Mouse (Mus musculus): ENCODE results near the gene Lbhd2. TPM values are rescaled to one million over a fixed set of nuclear protein-coding genes. Genes with fewer than 3 reads are reported as not detected.

Lbhd2 gene
- total RNA-seq (2023), result not detected

GRCm38 (mm10) chr12:111406622-111407021 lies at the start of gene Lbhd2:
TSS of gene Lbhd2 (plus strand) at chr12:111406809.

DNA sequence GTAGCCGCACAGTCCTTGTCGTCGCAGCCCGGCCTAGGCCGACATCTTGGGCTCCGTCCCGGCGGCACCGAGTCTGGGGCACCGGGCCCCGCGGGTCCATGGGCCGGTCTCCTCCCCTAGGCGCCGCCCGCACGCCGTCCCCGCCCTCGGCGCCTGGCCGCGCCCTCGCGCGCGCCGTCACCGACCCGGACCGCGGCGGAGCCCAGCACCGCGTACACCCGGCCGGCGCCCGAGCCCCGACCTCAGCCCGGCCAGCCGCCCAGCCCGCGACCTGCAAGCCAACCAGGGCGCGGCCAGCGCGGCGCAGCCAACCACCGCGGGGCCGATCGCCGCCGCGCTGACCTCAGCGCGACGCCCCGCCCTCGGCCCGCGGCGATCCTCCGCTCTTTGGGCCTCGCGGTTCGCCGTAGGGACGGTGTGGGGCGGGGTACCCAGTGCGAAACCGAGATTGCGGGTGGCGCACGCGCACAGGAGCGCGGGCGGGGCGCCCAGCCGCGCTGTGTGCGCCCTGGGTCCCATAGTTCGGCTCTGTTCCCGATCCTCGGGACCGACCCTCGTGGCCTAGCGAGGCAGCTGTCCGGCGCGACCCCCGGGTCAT lies 29.1 kb upstream of the Lbhd2 start, which contains the start of gene Cdc42bpb:
Cdc42bpb (minus strand) TSS at position 343 of the 598 bp plus-strand sequence.

DNA sequence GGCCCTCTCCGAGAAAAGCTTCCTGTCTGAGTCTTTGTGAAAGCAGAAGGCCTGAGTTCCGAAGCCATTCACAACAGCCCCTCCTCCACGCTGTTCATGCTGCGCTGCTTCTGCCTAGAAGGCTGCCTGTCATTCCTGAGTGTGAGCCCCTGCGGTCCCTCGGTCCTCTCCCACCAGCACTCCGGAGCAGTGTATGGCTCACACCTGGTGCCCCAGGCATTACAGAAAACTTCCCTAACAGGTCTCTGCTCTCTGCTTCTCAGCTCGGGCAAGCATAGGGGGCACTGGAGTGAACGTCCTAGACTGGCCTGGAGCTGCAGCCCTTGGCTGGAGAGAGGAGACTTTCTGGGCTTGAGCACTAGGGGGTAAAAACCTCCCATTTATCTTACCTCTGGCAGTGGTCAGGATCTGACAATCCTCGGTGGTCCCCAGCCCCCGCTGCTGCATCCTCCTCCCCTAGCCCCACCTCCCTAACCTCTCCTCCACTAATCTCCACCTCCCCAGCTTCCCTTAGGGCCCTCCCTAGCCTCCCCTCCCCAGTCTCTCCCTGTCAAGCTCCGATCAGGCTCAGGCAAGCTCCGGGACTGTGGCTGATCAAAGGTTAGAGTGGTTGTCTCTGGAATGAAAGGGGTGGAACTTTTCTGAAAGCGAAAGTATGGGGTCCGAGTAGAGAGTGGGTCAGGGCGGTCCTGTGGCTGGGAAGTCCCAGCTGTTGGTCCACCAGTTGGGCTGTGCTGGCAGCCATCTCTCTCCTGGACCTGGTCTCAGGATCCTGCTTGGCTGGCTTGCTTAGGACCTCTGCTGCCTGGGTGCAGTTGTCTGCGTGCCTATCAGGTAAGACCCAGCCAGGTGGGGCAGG lies 10.5 kb downstream of the Lbhd2 start, which contains the start of gene Exoc3l4:
Exoc3l4 (plus strand) TSS at position 97 of the 859 bp plus-strand sequence.

GRCm38 (mm10) chr12:111442309-111443010 lies 35.9 kb downstream of the Lbhd2 start, which contains the start of gene Tnfaip2:
TSS of gene Tnfaip2 (plus strand) at chr12:111442469.

Other genes with a start within 250 kb of the Lbhd2 start
- gene Traf3, start 240.4 kb upstream of the Lbhd2 start, total RNA-seq (2023), result 10 to 100 TPM; 41.5 to 54.0 TPM
- not detected for gene 4930595D18Rik, start 222.3 kb upstream of the Lbhd2 start, total RNA-seq (2023)
- 1 to 10 TPM; 1.9 to 5.0 TPM for gene Amn, start 135.7 kb upstream of the Lbhd2 start, total RNA-seq (2023)
- 1 to 10 TPM; 2.1 to 4.2 TPM for gene Cdc42bpb, start 29.1 kb upstream of the Lbhd2 start, total RNA-seq (2023)
- not detected for gene Exoc3l4, start 10.2 kb downstream of the Lbhd2 start, total RNA-seq (2023)
- 1 to 10 TPM; 3.4 to 7.4 TPM for gene Tnfaip2, start 35.7 kb downstream of the Lbhd2 start, total RNA-seq (2023)
- gene Gm266, start 79.0 kb downstream of the Lbhd2 start, total RNA-seq (2023), result not detected
- 100 to 1,000 TPM; 672 to 745 TPM for gene Eif5, start 131.2 kb downstream of the Lbhd2 start, total RNA-seq (2023)
- 10 to 100 TPM; 73.8 to 77.6 TPM for gene Mark3, start 167.7 kb downstream of the Lbhd2 start, total RNA-seq (2023)

Measured in T-cell, adult 66 days (primary cell).